Mouse (Mus musculus): ENCODE data around the gene Cfap221.

Gene Cfap221

DNA sequence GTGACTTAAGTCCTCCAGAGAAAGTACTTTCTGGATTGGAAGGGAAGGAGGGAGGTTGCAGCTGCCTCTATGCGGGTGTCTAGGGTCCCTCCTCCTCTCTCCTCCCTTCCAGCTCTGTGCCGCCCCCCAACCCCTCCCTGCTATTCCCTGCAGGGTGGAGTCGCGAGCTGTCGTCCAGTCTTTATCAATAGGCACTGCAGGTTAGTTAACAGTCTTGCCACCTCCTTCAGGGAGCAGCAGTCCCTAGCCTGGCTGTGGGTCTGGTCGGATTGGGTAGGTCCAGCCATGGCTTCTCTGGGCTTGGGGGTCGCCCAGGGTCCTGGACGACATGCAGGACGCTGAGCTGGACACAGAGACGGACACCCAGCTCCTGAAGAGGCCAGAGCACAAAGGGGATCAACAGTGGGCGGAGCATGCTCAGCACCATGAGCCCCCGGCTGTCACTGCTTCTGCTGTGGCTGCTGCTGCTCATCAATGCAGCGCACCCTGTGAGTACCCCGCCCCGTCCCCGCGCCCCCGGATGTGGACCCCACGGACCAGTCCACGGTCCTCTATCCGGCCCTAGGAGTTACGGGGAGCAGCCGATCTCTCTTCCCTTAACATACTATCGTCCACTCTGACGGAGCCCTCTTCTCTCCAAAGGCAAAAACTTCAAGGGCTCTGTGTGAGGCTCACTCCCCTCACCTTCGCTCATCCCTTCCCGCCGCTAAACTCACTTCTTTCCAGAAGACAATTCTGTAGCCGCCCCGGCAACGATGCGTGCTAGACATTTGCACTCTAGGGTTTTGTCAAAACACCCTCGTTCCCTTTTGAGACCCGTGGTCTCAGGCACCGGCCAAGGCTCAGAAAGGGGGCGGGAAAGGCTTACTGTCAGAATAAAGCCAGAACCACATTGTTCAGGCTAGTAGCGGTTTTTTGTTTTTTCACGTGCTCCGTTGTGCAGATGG is 10.1 kb upstream of the Cfap221 start, which contains the start of gene Sctr:
Gene Sctr, plus strand, starts transcription at position 51 of the 947 bp plus-strand sequence.
- no peak for DNase-seq (ENCODE audit: low read depth)

DNA sequence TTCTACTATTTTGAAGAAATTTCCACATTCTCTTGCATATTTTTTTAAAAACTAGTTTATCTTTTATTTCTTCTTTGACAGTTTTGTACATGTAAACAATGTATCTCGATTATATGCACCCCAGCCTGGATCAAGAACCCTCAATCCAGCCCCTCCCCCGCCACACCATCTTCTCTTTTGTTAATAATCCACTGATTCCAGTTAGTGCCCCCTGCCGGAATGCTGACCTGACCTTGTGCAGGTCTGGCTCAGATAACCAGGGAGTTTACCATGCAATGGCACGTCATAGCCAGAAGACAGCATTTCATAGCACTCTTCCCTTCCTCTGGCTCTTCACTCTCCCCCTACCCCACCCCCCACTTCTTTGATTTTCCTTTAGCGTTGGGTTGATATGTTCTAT is 610 bp upstream of the Cfap221 start:
- DNase-seq (ENCODE audit: low read depth) = no peak

- DNase-seq (ENCODE audit: low read depth) = no peak
These were observed 10.5 kb downstream of the Cfap221 start for GRCm38 (mm10) chr1:119986555-119986954.

- DNase-seq (ENCODE audit: low read depth) = no peak
These were observed 21.9 kb downstream of the Cfap221 start for GRCm38 (mm10) chr1:119975141-119975540.

DNA sequence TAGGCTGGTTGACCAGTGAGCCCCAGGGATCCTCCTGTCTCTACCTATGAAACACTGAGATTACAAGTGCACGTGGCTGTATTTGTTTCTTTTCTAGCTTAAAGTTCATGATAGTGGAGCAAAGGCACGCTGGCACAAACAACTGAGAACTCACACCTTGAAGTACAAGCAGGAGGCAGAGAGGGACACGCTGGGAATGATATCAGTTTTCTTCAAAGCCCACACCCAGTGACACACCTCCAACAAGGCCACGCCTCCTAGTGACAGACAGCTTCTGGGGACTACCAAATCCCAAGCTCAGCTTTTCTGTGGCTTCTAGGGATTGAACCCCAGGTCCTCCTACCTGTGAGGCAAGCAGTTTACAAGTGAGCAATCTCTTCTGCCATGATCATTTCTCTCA is 23.9 kb downstream of the Cfap221 start:
- DNase-seq (ENCODE audit: low read depth) = no peak

- DNase-seq (ENCODE audit: low read depth) = no peak
These were observed 31.1 kb downstream of the Cfap221 start for GRCm38 (mm10) chr1:119965804-119966514.

- no peak for DNase-seq (ENCODE audit: low read depth)
These were observed 37.1 kb downstream of the Cfap221 start for GRCm38 (mm10) chr1:119959920-119960319.

DNA sequence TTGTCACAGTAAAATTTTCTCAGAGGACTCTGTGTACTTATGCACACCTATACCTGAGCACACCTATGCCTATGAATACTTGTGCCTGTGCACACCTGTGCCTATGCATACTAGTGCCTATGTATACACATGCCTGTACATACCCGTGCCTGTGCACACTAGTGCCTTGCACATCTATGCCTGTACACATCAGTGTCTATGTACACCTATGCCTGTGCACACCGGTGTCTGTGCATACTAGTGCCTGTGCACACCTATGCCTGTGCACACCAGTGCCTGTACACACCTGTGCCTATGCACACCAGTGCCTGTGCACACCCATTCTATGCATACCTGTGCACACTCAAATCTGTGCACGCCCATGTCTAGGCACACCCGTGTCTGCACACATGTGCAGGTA is 37.6 kb downstream of the Cfap221 start:
- DNase-seq (ENCODE audit: low read depth) = no peak

GRCm38 (mm10) chr1:119957716-119958222 is 39.3 kb downstream of the Cfap221 start:
- DNase-seq (ENCODE audit: low read depth) = no peak

DNA sequence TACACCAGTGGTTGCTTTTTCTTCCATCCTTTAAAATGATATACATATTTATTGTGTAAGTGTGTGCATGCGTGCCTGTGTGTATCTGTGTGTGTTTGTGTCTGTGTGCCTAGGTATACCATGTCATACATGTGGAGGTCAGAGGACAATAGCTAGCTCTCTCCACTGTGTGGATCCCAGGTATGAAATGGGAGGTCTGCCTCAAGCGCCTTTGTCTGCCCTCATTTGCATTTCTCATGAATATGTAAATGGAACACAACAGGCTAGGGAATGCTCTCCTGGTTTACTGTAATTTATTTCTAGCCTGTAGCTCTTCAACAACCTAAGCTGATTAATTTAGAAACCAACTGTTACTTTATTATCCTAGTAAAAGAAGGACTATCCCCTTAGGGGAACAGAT is 42.4 kb downstream of the Cfap221 start:
- DNase-seq (ENCODE audit: low read depth) = no peak

DNA sequence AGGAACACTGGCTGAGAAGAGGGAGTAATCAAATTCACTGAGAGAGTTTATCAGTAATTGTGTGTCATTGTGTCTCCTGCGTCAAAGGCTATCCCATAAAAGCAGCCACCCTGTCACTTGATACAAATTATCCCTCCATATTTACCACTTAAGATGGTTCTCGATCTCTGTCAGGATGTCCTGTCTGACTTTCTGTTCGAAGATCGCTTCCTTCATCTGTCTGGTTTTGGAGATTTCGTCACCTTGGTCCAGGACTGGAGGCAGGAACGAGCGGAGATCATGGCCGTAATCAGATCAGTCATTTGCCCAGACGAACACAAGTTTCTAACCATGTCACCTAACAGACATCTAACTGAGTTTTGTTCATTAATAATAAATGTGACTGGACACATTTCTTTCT is 43.6 kb downstream of the Cfap221 start:
- DNase-seq (ENCODE audit: low read depth) = no peak

- DNase-seq (ENCODE audit: low read depth) = no peak
These were observed 46.9 kb downstream of the Cfap221 start for GRCm38 (mm10) chr1:119950086-119950485.

GRCm38 (mm10) chr1:119936861-119937260 is 60.2 kb downstream of the Cfap221 start:
- DNase-seq (ENCODE audit: low read depth) = no peak

GRCm38 (mm10) chr1:119931421-119932150 is 65.4 kb downstream of the Cfap221 start:
- DNase-seq (ENCODE audit: low read depth) = no peak

GRCm38 (mm10) chr1:119929715-119930114 is 67.3 kb downstream of the Cfap221 start:
- peak; percentile 80 for DNase-seq (ENCODE audit: low read depth)

GRCm38 (mm10) chr1:119919299-119919698 is 77.7 kb downstream of the Cfap221 start:
- peak; percentile 47 for DNase-seq (ENCODE audit: low read depth)

DNA sequence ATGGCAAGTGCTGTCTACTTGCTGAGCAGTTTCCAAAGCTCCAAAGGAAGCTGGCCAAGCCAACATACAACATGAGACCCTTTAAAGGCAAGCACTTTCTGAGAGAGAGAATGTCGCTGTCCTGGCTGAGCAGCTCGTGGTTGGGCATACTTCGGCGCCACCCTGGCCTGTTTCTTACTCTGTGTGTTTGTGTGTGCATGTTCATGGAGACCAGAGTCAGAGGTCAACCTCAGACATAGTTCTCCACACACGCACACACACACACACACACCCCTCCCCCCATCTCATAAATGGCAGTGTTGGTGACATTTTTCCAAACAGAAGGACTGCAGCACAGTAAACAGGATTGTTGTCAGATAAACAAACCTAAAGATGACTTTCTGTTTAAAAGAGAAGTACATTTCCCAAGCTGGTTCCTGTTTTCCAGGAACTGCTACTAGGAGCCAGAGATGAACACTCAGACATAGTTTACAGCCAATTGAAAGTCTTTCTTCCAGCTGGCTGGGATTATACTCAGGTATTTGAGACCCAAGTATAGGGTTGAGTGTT is 80.1 kb downstream of the Cfap221 start:
- DNase-seq (ENCODE audit: low read depth) = no peak

DNA sequence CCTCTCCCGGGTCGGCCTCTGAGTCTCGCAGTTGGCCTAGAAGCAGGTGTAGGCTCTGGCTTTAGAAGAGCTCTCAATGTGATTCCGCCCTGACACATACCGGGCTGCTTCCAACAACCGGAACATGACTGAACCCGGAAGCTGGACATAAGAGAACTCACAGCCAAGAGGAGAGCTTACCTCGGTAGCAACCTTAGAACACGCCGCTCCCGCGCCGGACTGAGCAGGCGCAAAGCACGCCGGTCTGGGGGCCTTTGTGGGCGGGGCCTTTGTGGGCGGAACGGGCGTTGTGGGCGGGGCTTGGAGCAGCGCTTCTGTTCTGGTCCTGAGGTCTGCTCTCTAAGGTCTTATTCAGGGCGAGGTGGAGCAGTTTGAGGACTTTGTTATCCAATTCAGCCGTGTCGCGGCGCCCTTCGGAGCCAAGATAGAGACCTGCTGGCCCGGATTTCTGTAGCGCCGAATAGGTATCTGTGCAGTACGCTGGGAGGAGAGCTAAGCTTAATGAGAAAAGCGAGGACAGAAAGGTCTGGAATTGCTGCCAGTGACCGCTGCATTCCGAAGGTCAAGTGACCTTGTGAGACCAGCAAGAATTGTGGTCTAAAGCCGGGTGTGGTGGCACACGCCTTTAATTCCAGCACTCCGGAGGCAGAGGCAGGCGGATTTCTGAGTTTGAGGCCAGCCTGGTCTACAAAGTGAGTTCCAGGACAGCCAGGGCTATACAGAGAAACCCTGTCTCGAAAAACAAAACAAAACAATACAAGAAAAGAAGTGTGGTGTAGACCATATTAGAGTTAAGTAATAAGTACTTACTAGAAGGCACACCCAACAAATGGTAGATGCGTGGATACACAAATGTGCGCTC is 83.8 kb downstream of the Cfap221 start, which contains the start of gene Tmem177:
Gene Tmem177, minus strand, starts transcription at position 256 of the 862 bp plus-strand sequence.
- DNase-seq (ENCODE audit: low read depth) = peak; percentile 98

GRCm38 (mm10) chr1:119907206-119907748 is 89.8 kb downstream of the Cfap221 start:
- DNase-seq (ENCODE audit: low read depth) = no peak

GRCm38 (mm10) chr1:119903231-119903620 is 93.8 kb downstream of the Cfap221 start:
- DNase-seq (ENCODE audit: low read depth) = no peak
